Mouse (Mus musculus) layer of hippocampus, postnatal 25 days (tissue): ENCODE measurements around the gene Uhrf2. TPM values are rescaled to one million over a fixed set of nuclear protein-coding genes. Genes with fewer than 3 reads are reported as not detected.

Source experiments
- DNase-seq, 2 experiments: peaks; one replicate each; pipeline ENCODE4 v3.0.0; 2022; ENCODE audit warnings: mixed read lengths in 2 of 2, low spot score in 1 of 2; ENCODE audit errors: extremely low spot score in 1 of 2
- total RNA-seq, 2 experiments: library from RNA; stranded (reverse); gene quantifications; 2 replicates each; pipeline ENCODE4 v1.2.3; 2021

The Uhrf2 gene
- total RNA-seq, 2 experiments from 2014 or later: 61.8 to 62.1 TPM

GRCm38 (mm10) chr19:30118344-30119312, 88.3 kb downstream of the Uhrf2 start:
- DNase-seq: no peak

- no peak for DNase-seq
Observed at GRCm38 (mm10) chr19:30124999-30125669, 94.8 kb downstream of the Uhrf2 start.

GRCm38 (mm10) chr19:30125670-30126059, 95.4 kb downstream of the Uhrf2 start:
- DNase-seq: no peak

- DNase-seq: no peak
Observed at GRCm38 (mm10) chr19:30128177-30128576, 97.9 kb downstream of the Uhrf2 start.

- DNase-seq: no peak
Observed at GRCm38 (mm10) chr19:30136308-30136707, 106.0 kb downstream of the Uhrf2 start.

Other genes with a start within 250 kb of the Uhrf2 start
- gene 9930021J03Rik, start 224.5 kb upstream of the Uhrf2 start, total RNA-seq: 10 to 100 TPM; 32.9 to 35.0 TPM
- gene Ranbp6, start 217.5 kb upstream of the Uhrf2 start, total RNA-seq: 10 to 100 TPM; 31.8 to 36.4 TPM
- 10 to 100 TPM; 20.2 to 22.6 TPM for gene Il33, start 105.4 kb upstream of the Uhrf2 start, total RNA-seq
- not detected for gene Trpd52l3, start 26.7 kb upstream of the Uhrf2 start, total RNA-seq
- 10 to 100 TPM; 32.6 to 33.0 TPM for gene Gldc, start 144.9 kb downstream of the Uhrf2 start, total RNA-seq
- gene Mbl2, start 202.4 kb downstream of the Uhrf2 start, total RNA-seq: not detected